Mouse (Mus musculus) limb, embryonic 15.5 days (tissue): ENCODE data around the gene 1700016D06Rik. TPM values are rescaled to one million over a fixed set of nuclear protein-coding genes. Genes with fewer than 3 reads are reported as not detected.

Experiments
- ATAC-seq: fragments of 200-750 bp; cut with Nextera tagmentation; 2 replicates; pipeline ENCODE4 v1.8.0; 2017; ENCODE audit warnings: low read depth, moderate TSS enrichment; ENCODE audit not compliant: insufficient number of reproducible peaks, low FRiP score, low TSS enrichment
- H3K27ac ChIP-seq: fragments of 300-500 bp; sonication (generic); 2 replicates; pipeline ENCODE4 v1.5.1; 2015; ENCODE audit warnings: moderate library complexity, mild to moderate bottlenecking, inconsistent platforms
- H3K27me3 ChIP-seq: fragments of 300-500 bp; sonication (generic); 2 replicates; pipeline ENCODE4 v1.6.1; 2015; ENCODE audit warnings: inconsistent platforms
- H3K36me3 ChIP-seq: fragments of 300-500 bp; sonication (generic); 2 replicates; pipeline ENCODE4 v1.6.1; 2015; ENCODE audit warnings: inconsistent platforms
- H3K4me1 ChIP-seq: fragments of 300-500 bp; sonication (generic); 2 replicates; pipeline ENCODE4 v1.6.1; 2015; ENCODE audit warnings: inconsistent platforms
- H3K4me2 ChIP-seq: fragments of 300-500 bp; sonication (generic); 2 replicates; pipeline ENCODE4 v1.6.1; 2015; ENCODE audit warnings: mild to moderate bottlenecking, inconsistent platforms
- H3K4me3 ChIP-seq: fragments of 300-500 bp; sonication (generic); 2 replicates; pipeline ENCODE4 v1.5.1; 2015; ENCODE audit warnings: mild to moderate bottlenecking, inconsistent platforms
- H3K9ac ChIP-seq: fragments of 300-500 bp; sonication (generic); 2 replicates; pipeline ENCODE4 v1.6.1; 2015; ENCODE audit warnings: inconsistent platforms
- H3K9me3 ChIP-seq: fragments of 300-500 bp; sonication (generic); 2 replicates; pipeline ENCODE4 v1.6.1; 2016; ENCODE audit warnings: inconsistent platforms
- WGBS: fragments of 180-500 bp; shearing (Covaris S2); methylation state at CpG from one replicate; pipeline ENCODE4 v1.1.7; 2015; 5-methylcytosine and 5-hydroxymethylcytosine counted together
- polyA plus RNA-seq: library from polyadenylated mRNA; unstranded; fragments of >200 nt; fragmentation: Nextera tagmentation; extraction: Ambion mirVana; gene quantifications from 2 replicates; pipeline ENCODE4 v1.2.1, GENCODE M21; 2015

The 1700016D06Rik gene
- polyA plus RNA-seq = 0.53 TPM in 1 of 2 replicates, not detected in the other

GRCm38 (mm10) chr8:11701033-11701362 is at the start of gene 1700016D06Rik:
Gene 1700016D06Rik, minus strand, starts transcription at chr8:11701063.
- H3K36me3 ChIP-seq = no peaks in the 10 kb centered on the region
- no peaks in the 10 kb centered on the region for H3K9me3 ChIP-seq
- no peaks in the 10 kb centered on the region for H3K4me1 ChIP-seq
- H3K4me3 ChIP-seq = peak within 1 kb of the TSS; percentile 12
- H3K27me3 ChIP-seq = 0 out of 2 replicates have a peak, but pooled peaks cover 7% of the 10 kb centered on the region
- 64% methylated on average over 6 of the region's 6 CpGs for WGBS
- no peak for ATAC-seq
- H3K9ac ChIP-seq = 0 out of 2 replicates have a peak within 1 kb of the TSS, but pooled peaks have one; percentile 7
- peak within 1 kb of the TSS; percentile 39 for H3K4me2 ChIP-seq
- H3K27ac ChIP-seq = no peak within 1 kb of the TSS

GRCm38 (mm10) chr8:11749472-11749871 is 48.6 kb upstream of the 1700016D06Rik start:
- no peaks in the 10 kb centered on the region for H3K9me3 ChIP-seq
- no peak overlapping the region for H3K4me3 ChIP-seq
- H3K27me3 ChIP-seq = no peaks in the 10 kb centered on the region
- H3K4me1 ChIP-seq = peaks cover 6% of the 10 kb centered on the region
- 52% methylated on average over 6 of the region's 6 CpGs for WGBS
- no peak overlapping the region for H3K27ac ChIP-seq
- H3K9ac ChIP-seq = no peak overlapping the region
- H3K4me2 ChIP-seq = no peak overlapping the region
- ATAC-seq = no peak
- no peaks in the 10 kb centered on the region for H3K36me3 ChIP-seq

DNA sequence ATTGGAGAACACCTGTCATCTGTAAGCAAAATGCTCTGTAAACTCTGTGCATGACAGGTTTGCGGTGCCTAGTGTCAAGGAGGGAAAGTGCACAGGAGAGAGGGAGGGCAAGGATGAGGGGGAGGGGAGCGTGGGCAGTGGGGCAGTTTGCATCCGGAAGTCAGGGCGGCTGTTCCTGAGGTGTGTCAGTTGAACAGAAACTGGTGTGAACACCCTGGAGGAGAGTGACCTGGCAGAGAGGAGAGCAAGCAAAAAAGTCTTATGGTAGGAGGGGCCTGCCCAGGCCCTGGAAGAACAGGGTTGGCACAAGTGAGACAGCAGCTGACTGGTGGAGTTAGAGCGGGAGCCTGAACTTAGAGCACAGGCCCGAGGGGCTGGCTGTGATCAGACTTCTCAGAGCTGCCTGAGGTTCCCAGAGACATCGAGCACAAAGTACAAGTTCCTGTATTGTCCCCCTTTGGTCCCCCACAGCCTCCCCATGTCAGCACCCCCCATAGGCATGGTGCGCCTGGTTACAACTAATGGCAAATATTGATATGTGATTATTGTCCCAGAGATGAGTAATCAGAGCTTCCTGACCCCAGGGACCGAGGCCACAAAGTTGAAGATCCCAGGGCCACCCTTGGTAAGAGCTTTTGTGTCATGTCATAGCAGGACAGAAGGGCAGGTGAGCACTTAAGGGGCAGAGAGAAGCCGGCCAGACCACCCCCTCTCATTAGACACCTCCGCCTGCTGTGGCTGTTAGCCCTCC is 46.2 kb upstream of the 1700016D06Rik start:
- H3K27ac ChIP-seq = no peak overlapping the region
- H3K4me3 ChIP-seq = no peak overlapping the region
- H3K9ac ChIP-seq = no peak overlapping the region
- no peak for ATAC-seq
- no peaks in the 10 kb centered on the region for H3K9me3 ChIP-seq
- H3K4me2 ChIP-seq = no peak overlapping the region
- H3K36me3 ChIP-seq = no peaks in the 10 kb centered on the region
- peaks cover 6% of the 10 kb centered on the region for H3K4me1 ChIP-seq
- WGBS = 68% methylated on average over 11 of the region's 11 CpGs
- no peaks in the 10 kb centered on the region for H3K27me3 ChIP-seq

DNA sequence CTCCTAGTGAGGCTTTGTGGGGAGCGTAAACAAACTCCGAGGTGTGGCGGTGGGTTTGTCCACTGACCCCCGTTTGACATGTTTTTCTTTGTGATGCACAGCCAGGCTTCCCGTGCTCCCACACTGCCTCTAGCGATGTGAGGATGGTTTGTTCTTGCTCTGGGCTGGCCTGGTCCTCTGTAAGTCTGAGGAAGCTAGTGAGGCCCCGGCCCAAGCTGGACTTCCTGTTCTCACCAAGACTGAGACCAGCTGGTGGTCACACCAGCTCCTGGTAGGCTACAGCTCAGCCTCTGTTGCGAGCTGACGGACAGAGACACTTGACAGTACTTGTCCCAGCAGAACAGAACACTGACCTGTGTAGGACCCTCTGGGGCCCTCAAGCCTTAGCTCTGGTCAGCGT is 42.7 kb upstream of the 1700016D06Rik start:
- Histone ChIP-seq H3K4me3 (no peak overlapping the region), H3K9ac (no peak overlapping the region), H3K9me3 (no peaks in the 10 kb centered on the region), H3K27me3 (no peaks in the 10 kb centered on the region), H3K36me3 (0 out of 2 replicates have a peak, but pooled peaks cover 7% of the 10 kb centered on the region), H3K4me2 (no peak overlapping the region), H3K4me1 (peaks cover 6% of the 10 kb centered on the region), H3K27ac (no peak overlapping the region)
- ATAC-seq = no peak
- 71% methylated on average over 10 of the region's 10 CpGs for WGBS

DNA sequence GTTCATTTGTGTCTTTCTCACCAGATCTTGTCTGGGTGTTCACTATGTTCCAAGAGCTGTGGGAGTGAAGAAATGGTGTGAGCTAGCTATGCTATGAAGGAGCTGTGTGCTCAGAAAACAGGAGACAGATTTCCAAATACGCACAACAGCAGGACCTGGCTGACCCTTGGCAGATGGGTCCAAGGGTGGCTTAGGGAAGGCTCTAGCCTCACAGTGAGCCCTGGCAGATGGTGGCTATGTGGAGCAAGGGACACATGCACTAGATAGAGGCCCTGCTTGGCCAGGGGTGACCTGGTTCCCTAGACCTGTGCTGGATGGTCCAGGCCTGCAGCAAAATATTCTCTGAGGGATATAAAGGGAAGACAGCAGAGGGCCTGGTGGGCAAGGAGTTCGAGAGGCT is 40.0 kb upstream of the 1700016D06Rik start:
- H3K36me3 ChIP-seq = 0 out of 2 replicates have a peak, but pooled peaks cover 7% of the 10 kb centered on the region
- H3K27me3 ChIP-seq = peaks cover under 1% of the 10 kb centered on the region; the same call in 1 of the 2 replicates
- H3K9ac ChIP-seq = no peak overlapping the region
- H3K4me2 ChIP-seq = no peak overlapping the region
- no peaks in the 10 kb centered on the region for H3K9me3 ChIP-seq
- no peak overlapping the region for H3K4me3 ChIP-seq
- WGBS = 75% methylated on average over 2 of the region's 2 CpGs
- no peak overlapping the region for H3K27ac ChIP-seq
- ATAC-seq = no peak
- H3K4me1 ChIP-seq = 0 out of 2 replicates have a peak, but pooled peaks cover under 1% of the 10 kb centered on the region

GRCm38 (mm10) chr8:11739082-11739481 is 38.2 kb upstream of the 1700016D06Rik start:
- WGBS = 77% methylated on average over 5 of the region's 5 CpGs
- no peak for ATAC-seq
- peaks cover 3% of the 10 kb centered on the region; the same call in 1 of the 2 replicates for H3K27me3 ChIP-seq
- no peak overlapping the region for H3K27ac ChIP-seq
- H3K9me3 ChIP-seq = no peaks in the 10 kb centered on the region
- H3K4me3 ChIP-seq = no peak overlapping the region
- H3K4me2 ChIP-seq = no peak overlapping the region
- no peak overlapping the region for H3K9ac ChIP-seq
- H3K4me1 ChIP-seq = 0 out of 2 replicates have a peak, but pooled peaks cover 6% of the 10 kb centered on the region
- 0 out of 2 replicates have a peak, but pooled peaks cover 7% of the 10 kb centered on the region for H3K36me3 ChIP-seq

DNA sequence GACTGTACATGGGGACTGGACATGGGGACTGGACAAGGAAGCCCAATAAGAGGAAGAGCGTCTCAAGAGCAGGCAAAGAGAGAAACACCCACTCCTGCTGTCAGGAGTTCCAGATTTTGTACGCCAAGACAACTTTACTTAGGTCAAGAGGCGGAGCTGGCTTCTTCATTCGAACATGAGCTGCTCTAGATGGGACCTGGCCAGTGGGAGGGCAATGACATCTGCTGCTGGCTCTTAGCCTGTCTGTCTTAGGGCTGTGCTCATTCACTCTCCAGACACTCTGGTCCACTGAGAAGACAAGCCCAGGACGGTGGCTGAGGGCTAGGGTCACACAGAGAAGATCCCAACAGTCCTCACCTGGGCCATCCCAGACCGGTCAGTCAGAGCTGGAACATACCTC is 36.2 kb upstream of the 1700016D06Rik start:
- Histone ChIP-seq H3K4me1 (peaks cover 6% of the 10 kb centered on the region; the same call in 1 of the 2 replicates), H3K4me2 (no peak overlapping the region), H3K4me3 (no peak overlapping the region), H3K9me3 (no peaks in the 10 kb centered on the region), H3K27me3 (peaks cover 3% of the 10 kb centered on the region; the same call in 1 of the 2 replicates), H3K9ac (no peak overlapping the region), H3K36me3 (0 out of 2 replicates have a peak, but pooled peaks cover 7% of the 10 kb centered on the region), H3K27ac (no peak overlapping the region)
- ATAC-seq = no peak
- WGBS = 82% methylated on average over 6 of the region's 6 CpGs

GRCm38 (mm10) chr8:11735672-11736235 is 34.9 kb upstream of the 1700016D06Rik start:
- no peak overlapping the region for H3K27ac ChIP-seq
- H3K9me3 ChIP-seq = no peaks in the 10 kb centered on the region
- H3K27me3 ChIP-seq = peaks cover 3% of the 10 kb centered on the region; the same call in 1 of the 2 replicates
- 0 out of 2 replicates have a peak, but pooled peaks cover 7% of the 10 kb centered on the region for H3K36me3 ChIP-seq
- H3K9ac ChIP-seq = no peak overlapping the region
- peaks cover 10% of the 10 kb centered on the region; the same call in 1 of the 2 replicates for H3K4me1 ChIP-seq
- no peak overlapping the region for H3K4me3 ChIP-seq
- ATAC-seq = no peak
- WGBS = 80% methylated on average over 15 of the region's 15 CpGs
- H3K4me2 ChIP-seq = no peak overlapping the region

DNA sequence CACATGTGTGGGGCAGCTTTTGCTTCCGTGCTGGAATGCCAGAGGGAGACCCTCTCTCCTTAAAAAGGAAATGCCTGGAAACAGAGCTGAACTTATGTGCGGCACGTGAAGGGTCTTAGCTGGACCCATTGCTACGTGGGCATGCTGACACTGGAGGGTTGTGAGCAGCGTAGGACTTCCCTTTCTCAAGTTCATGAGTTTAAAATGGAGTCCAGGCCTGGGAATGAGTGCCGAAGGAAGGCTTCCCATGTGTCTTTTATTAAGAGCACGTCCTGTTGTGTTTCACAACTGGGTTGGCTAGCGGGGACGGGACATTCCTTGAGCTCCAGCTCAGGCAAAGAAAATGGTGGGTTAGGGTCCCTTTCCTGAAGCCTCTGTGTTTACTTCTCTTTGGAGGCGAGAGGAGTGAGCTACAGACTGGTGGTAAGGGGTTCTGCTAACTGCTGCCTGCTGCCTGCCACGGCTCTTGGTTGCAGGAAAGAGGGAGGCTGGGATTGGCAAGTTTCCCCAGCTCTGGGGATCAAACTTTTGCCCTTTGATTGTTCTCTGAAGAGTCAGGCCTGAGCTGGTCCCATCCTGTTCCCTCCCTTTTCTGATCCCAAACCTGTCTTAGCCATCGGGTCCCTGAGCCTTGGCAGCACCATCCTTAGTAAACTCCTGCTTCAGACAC is 29.5 kb upstream of the 1700016D06Rik start:
- no peak for ATAC-seq
- peaks cover 36% of the 10 kb centered on the region for H3K27me3 ChIP-seq
- peak overlapping the region; percentile 19 for H3K4me2 ChIP-seq
- peak overlapping the region; percentile 76 for H3K27ac ChIP-seq
- no peak overlapping the region for H3K9ac ChIP-seq
- 24% methylated on average over 12 of the region's 12 CpGs for WGBS
- no peaks in the 10 kb centered on the region for H3K9me3 ChIP-seq
- peak overlapping the region; percentile 14; the same call in 1 of the 2 replicates for H3K4me3 ChIP-seq
- H3K36me3 ChIP-seq = no peaks in the 10 kb centered on the region
- peaks cover 33% of the 10 kb centered on the region for H3K4me1 ChIP-seq

GRCm38 (mm10) chr8:11728482-11729295 is 27.8 kb upstream of the 1700016D06Rik start:
- peak overlapping the region; percentile 73 for H3K4me3 ChIP-seq
- no peaks in the 10 kb centered on the region for H3K9me3 ChIP-seq
- peak overlapping the region; percentile 96 for H3K4me2 ChIP-seq
- H3K36me3 ChIP-seq = no peaks in the 10 kb centered on the region
- ATAC-seq = peak; percentile 20; the same call in 1 of the 2 replicates
- 2% methylated on average over 57 of the region's 61 CpGs for WGBS
- H3K27me3 ChIP-seq = peaks cover 42% of the 10 kb centered on the region
- H3K9ac ChIP-seq = peak overlapping the region; percentile 69
- peaks cover 29% of the 10 kb centered on the region for H3K4me1 ChIP-seq
- H3K27ac ChIP-seq = peak overlapping the region; percentile 83
